Mouse (Mus musculus): Measurements from ENCODE around the gene Mbl2.

DNA sequence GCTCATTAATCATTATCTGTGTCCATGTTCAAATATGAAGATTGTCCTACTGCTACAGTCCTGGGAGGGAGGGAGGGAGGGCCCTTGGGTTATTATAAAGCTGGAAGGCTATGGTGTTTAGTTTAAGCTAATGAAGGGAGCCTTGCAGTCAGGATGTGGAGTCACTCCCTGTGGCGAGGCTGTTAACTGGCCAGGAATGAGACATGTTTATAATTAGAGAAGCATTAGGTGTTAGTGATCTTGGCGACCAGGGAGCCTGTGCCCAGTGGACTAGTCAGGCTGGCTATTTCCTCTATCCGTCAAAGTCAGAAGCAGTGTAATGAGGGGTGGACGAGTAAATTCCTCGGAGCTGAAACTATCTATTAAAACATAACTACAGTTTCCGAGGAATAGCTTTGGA is 23.6 kb downstream of the Mbl2 start:
- TF ChIP-seq CTCF (IDR thresholded peaks at IDR 0.05; ENCODE audit: borderline replicate concordance, control insufficient read depth, extremely low read depth, insufficient read depth, low read length, poor library complexity) (no peak), POLR2A (IDR thresholded peaks at IDR 0.05; ENCODE audit: control insufficient read depth, extremely low read depth, insufficient read depth, low read length, poor library complexity) (no peak)
